Mouse (Mus musculus) small intestine, adult 2 months (tissue): ENCODE results near the gene Cpd.

Source experiments
- CTCF ChIP-seq: fragments of 200-500 bp; IDR thresholded peaks from 2 replicates; pipeline ENCODE4 v1.5.1; 2012; ENCODE audit warnings: low read depth, mild to moderate bottlenecking, control low read depth, inconsistent platforms, low read length, moderate library complexity, mixed read lengths; ENCODE audit not compliant: insufficient replicate concordance, insufficient read length; ENCODE audit errors: extremely low read depth
- POLR2A ChIP-seq: fragments of 200-500 bp; IDR thresholded peaks from 2 replicates; pipeline ENCODE4 v1.6.1; 2012; ENCODE audit warnings: low read depth, mild to moderate bottlenecking, control low read depth, inconsistent platforms, low read length, moderate library complexity

DNA sequence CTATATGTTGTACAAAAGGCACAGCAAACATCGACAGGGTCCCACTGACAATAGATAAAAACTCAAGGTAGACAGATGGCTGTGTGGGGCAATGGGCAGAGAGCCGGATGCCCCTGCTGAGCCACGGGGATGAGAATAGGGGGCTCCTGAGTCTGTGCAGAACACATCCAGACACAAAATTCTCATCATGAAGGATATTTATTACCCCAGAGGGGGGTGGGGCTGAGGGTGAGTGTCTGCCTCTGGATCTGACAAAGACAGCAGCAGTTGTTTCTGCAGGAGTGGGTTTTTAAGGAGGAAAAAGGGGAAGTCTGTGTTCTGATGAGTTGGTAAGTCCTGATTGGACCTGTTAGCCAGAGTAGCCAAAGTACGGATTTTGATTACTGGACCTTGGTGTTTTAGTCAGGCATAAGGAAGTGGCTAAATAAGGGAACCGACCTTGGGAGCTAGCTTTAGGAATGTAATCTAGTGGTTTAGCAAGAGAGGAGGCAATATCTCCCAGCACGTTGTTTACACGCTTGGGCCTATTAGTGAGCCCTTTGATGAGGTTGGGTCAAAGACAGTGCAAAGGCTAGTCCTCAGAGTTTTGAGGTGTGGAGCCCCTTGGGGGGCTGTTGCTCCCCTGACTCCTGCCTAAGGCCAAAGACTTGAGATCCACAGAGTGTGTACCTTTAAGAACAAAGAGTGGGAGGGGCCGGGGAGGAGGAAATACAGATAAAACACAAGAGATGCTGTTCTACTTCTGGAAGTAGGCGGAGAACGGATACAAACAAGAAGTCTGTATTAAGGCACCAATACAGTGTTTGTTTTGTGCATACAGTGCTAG, 42.7 kb upstream of the Cpd start:
- TF ChIP-seq CTCF = no peak
- TF ChIP-seq POLR2A = no peak
